Mouse (Mus musculus) lung, postnatal 25 days (tissue): ENCODE results near the gene Iqsec1.

Experiments
- DNase-seq: peaks from one replicate; pipeline ENCODE4 v3.0.0; 2022; ENCODE audit warnings: low spot score

The Iqsec1 gene

GRCm38 (mm10) chr6:90618821-90619636, 369.5 kb downstream of the Iqsec1 start:
- DNase-seq = peak; percentile 26

GRCm38 (mm10) chr6:90618274-90618673, 370.2 kb downstream of the Iqsec1 start:
- no peak for DNase-seq

- no peak for DNase-seq
Measured at GRCm38 (mm10) chr6:90616481-90616880, 372.0 kb downstream of the Iqsec1 start.

- no peak for DNase-seq
Measured at GRCm38 (mm10) chr6:90615991-90616390, 372.5 kb downstream of the Iqsec1 start.

GRCm38 (mm10) chr6:90615362-90615761, 373.1 kb downstream of the Iqsec1 start:
- DNase-seq = no peak

GRCm38 (mm10) chr6:90613277-90613676, 375.2 kb downstream of the Iqsec1 start:
- no peak for DNase-seq

- DNase-seq = no peak
Measured at GRCm38 (mm10) chr6:90610248-90610647, 378.2 kb downstream of the Iqsec1 start.

GRCm38 (mm10) chr6:90608186-90608585, 380.3 kb downstream of the Iqsec1 start:
- DNase-seq = no peak

GRCm38 (mm10) chr6:90607196-90607595, 381.3 kb downstream of the Iqsec1 start:
- peak; percentile 62 for DNase-seq

GRCm38 (mm10) chr6:90606538-90606937, 381.9 kb downstream of the Iqsec1 start:
- DNase-seq = peak; percentile 69
